Mouse (Mus musculus) MN1 (cell line): ENCODE results near the gene Ptprc.

Experiments
- DNase-seq: peaks from one replicate; pipeline ENCODE4 v3.0.0-alpha.2; 2016; ENCODE audit warnings: low spot score

The Ptprc gene

GRCm38 (mm10) chr1:138039201-138039600, 136.3 kb downstream of the Ptprc start:
- no peak for DNase-seq

GRCm38 (mm10) chr1:138037484-138037883, 138.0 kb downstream of the Ptprc start:
- no peak for DNase-seq

- no peak for DNase-seq
Measured at GRCm38 (mm10) chr1:138029649-138030048, 145.9 kb downstream of the Ptprc start.

GRCm38 (mm10) chr1:138025298-138025697, 150.2 kb downstream of the Ptprc start:
- DNase-seq = no peak

- DNase-seq = no peak
Measured at GRCm38 (mm10) chr1:138023601-138024000, 151.9 kb downstream of the Ptprc start.

GRCm38 (mm10) chr1:138022918-138023295, 152.6 kb downstream of the Ptprc start:
- DNase-seq = no peak

GRCm38 (mm10) chr1:138021962-138022917, 153.3 kb downstream of the Ptprc start:
- no peak for DNase-seq
